Mouse (Mus musculus): ENCODE measurements around the gene Osgin1. TPM values are rescaled to one million over a fixed set of nuclear protein-coding genes. Genes with fewer than 3 reads are reported as not detected.

The Osgin1 gene
- polyA plus RNA-seq, 1 experiment from 2014 or later: 0.35 TPM

DNA sequence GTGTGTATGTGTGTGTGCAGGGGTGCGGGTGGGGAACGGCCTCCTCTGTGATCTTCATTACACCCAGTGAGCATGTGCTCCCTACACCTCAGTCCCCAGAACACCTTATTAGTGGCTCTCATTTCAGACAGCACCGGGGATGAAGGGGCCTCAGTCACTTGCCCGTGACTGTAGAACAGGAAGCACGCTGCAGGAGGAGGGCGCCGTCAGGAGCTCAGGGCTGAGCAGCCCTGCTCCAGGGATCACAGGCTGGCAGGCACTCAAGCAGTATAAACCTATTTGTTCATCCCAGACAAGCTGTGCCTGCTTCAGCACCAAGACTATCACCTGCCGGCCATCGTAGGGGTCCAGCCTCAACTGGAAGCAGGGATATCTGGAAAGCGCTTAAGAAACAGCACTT is 30.0 kb upstream of the Osgin1 start:
- Histone ChIP-seq H3K9ac (replicated peaks) (no peak overlapping the region), H3K9me3 (replicated peaks) (no peaks in the 10 kb centered on the region), H3K4me3 (replicated peaks) (no peak overlapping the region), H3K4me1 (0 out of 2 replicates have a peak, but pooled peaks cover 2% of the 10 kb centered on the region), H3K27ac (replicated peaks) (no peak overlapping the region), H3K36me3 (peaks cover 49% of the 10 kb centered on the region), H3K27me3 (replicated peaks) (no peaks in the 10 kb centered on the region), H3K4me2 (no peak overlapping the region)
- no peak for ATAC-seq (ENCODE audit: low FRiP score)
- WGBS: 85% methylated on average over 10 of the region's 10 CpGs

DNA sequence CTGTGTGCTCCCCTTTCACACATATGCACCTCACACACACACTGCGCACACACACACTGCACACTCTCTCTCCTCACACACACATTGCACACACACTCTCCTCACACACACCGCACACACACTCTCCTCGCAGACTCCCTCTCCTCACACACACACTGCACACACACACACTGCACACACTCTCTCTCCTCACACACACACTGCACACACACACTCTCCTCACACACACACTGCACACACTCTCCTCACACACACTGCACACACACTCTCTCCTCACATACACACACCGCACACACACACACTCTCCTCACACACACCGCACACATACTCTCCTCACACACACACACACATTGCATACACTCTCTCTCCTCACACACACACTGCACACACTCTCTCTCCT is 29.3 kb upstream of the Osgin1 start:
- 97% methylated on average over 5 of the region's 5 CpGs for WGBS
- Histone ChIP-seq H3K4me2 (no peak overlapping the region), H3K4me3 (replicated peaks) (no peak overlapping the region), H3K36me3 (peaks cover 57% of the 10 kb centered on the region), H3K27me3 (replicated peaks) (no peaks in the 10 kb centered on the region), H3K4me1 (no peaks in the 10 kb centered on the region), H3K27ac (replicated peaks) (no peak overlapping the region), H3K9ac (replicated peaks) (no peak overlapping the region), H3K9me3 (replicated peaks) (no peaks in the 10 kb centered on the region)
- ATAC-seq (ENCODE audit: low FRiP score): no peak

GRCm38 (mm10) chr8:119408311-119408710 is 25.6 kb upstream of the Osgin1 start:
- no peak for ATAC-seq (ENCODE audit: low FRiP score)
- peaks cover 65% of the 10 kb centered on the region for H3K36me3 ChIP-seq
- 78% methylated on average over 8 of the region's 8 CpGs for WGBS
- H3K4me2 ChIP-seq: no peak overlapping the region
- H3K4me1 ChIP-seq: peaks cover 4% of the 10 kb centered on the region
- H3K9me3 ChIP-seq (replicated peaks): no peaks in the 10 kb centered on the region
- no peak overlapping the region for H3K9ac ChIP-seq (replicated peaks)
- H3K27me3 ChIP-seq (replicated peaks): no peaks in the 10 kb centered on the region
- no peak overlapping the region for H3K27ac ChIP-seq (replicated peaks)
- no peak overlapping the region for H3K4me3 ChIP-seq (replicated peaks)

- Histone ChIP-seq H3K9me3 (replicated peaks) (no peaks in the 10 kb centered on the region), H3K36me3 (peaks cover 42% of the 10 kb centered on the region), H3K27me3 (replicated peaks) (0 out of 2 replicates have a peak, but pooled peaks cover 2% of the 10 kb centered on the region), H3K4me3 (replicated peaks) (no peak overlapping the region), H3K27ac (replicated peaks) (0 out of 2 replicates have a peak overlapping the region, but pooled peaks have one; percentile 1), H3K4me2 (no peak overlapping the region), H3K9ac (replicated peaks) (no peak overlapping the region), H3K4me1 (peaks cover 4% of the 10 kb centered on the region)
- 62% methylated on average over 10 of the region's 10 CpGs for WGBS
- ATAC-seq (ENCODE audit: low FRiP score): no peak
Measured at GRCm38 (mm10) chr8:119412037-119412734, 21.7 kb upstream of the Osgin1 start.

GRCm38 (mm10) chr8:119412735-119413498 is 21.0 kb upstream of the Osgin1 start:
- Histone ChIP-seq H3K27ac (replicated peaks) (no peak overlapping the region), H3K4me2 (peak overlapping the region; percentile 51), H3K4me3 (replicated peaks) (no peak overlapping the region), H3K27me3 (replicated peaks) (0 out of 2 replicates have a peak, but pooled peaks cover 2% of the 10 kb centered on the region), H3K9ac (replicated peaks) (0 out of 2 replicates have a peak overlapping the region, but pooled peaks have one; percentile 40), H3K9me3 (replicated peaks) (no peaks in the 10 kb centered on the region), H3K4me1 (peaks cover 4% of the 10 kb centered on the region), H3K36me3 (peaks cover 34% of the 10 kb centered on the region)
- ATAC-seq (ENCODE audit: low FRiP score): peak; percentile 74
- 11% methylated on average over 18 of the region's 18 CpGs for WGBS

- Histone ChIP-seq H3K9me3 (replicated peaks) (no peaks in the 10 kb centered on the region), H3K36me3 (peaks cover 28% of the 10 kb centered on the region), H3K4me3 (replicated peaks) (no peak overlapping the region), H3K27ac (replicated peaks) (no peak overlapping the region), H3K9ac (replicated peaks) (no peak overlapping the region), H3K4me2 (no peak overlapping the region), H3K27me3 (replicated peaks) (0 out of 2 replicates have a peak, but pooled peaks cover 2% of the 10 kb centered on the region), H3K4me1 (peaks cover 4% of the 10 kb centered on the region)
- WGBS: 82% methylated on average over 10 of the region's 10 CpGs
- ATAC-seq (ENCODE audit: low FRiP score): no peak
Measured at GRCm38 (mm10) chr8:119413605-119414004, 20.3 kb upstream of the Osgin1 start.

DNA sequence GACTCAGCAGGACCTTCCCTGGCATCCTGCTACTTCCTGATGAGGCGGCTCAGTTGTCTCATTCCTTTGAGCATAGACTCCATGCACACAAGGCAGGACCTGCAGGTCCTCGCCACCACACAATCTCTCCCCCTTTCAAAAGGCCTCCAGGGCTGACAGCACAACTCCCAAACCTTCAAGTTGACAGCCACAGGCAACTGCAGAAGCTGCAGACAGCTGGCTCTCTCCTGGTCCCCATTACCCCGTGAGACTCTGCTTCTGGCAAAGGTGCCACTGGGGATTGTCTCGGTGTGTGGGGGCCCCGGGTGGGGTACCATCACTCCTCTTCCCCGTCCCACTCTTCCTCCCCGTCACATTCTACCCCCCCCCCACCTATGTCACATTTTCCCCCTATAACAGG is 13.6 kb upstream of the Osgin1 start:
- Histone ChIP-seq H3K4me2 (no peak overlapping the region), H3K4me1 (peaks cover 12% of the 10 kb centered on the region; the same call in 1 of the 2 replicates), H3K9ac (replicated peaks) (no peak overlapping the region), H3K27ac (replicated peaks) (no peak overlapping the region), H3K9me3 (replicated peaks) (no peaks in the 10 kb centered on the region), H3K27me3 (replicated peaks) (0 out of 2 replicates have a peak, but pooled peaks cover 2% of the 10 kb centered on the region), H3K4me3 (replicated peaks) (no peak overlapping the region), H3K36me3 (no peaks in the 10 kb centered on the region)
- 70% methylated on average over 6 of the region's 7 CpGs for WGBS
- ATAC-seq (ENCODE audit: low FRiP score): no peak

- Histone ChIP-seq H3K9me3 (replicated peaks) (no peaks in the 10 kb centered on the region), H3K4me1 (peaks cover 12% of the 10 kb centered on the region; the same call in 1 of the 2 replicates), H3K4me3 (replicated peaks) (no peak overlapping the region), H3K36me3 (no peaks in the 10 kb centered on the region), H3K27ac (replicated peaks) (no peak overlapping the region), H3K9ac (replicated peaks) (no peak overlapping the region), H3K4me2 (no peak overlapping the region), H3K27me3 (replicated peaks) (no peaks in the 10 kb centered on the region)
- ATAC-seq (ENCODE audit: low FRiP score): no peak
- 50% methylated on average over 9 of the region's 9 CpGs for WGBS
Measured at GRCm38 (mm10) chr8:119421603-119422122, 12.3 kb upstream of the Osgin1 start.

- Histone ChIP-seq H3K9ac (replicated peaks) (no peak overlapping the region), H3K9me3 (replicated peaks) (no peaks in the 10 kb centered on the region), H3K36me3 (no peaks in the 10 kb centered on the region), H3K27me3 (replicated peaks) (no peaks in the 10 kb centered on the region), H3K4me1 (peaks cover 12% of the 10 kb centered on the region; the same call in 1 of the 2 replicates), H3K4me3 (replicated peaks) (no peak overlapping the region), H3K27ac (replicated peaks) (no peak overlapping the region), H3K4me2 (no peak overlapping the region)
- WGBS: 59% methylated on average over 9 of the region's 9 CpGs
- ATAC-seq (ENCODE audit: low FRiP score): no peak
Measured at GRCm38 (mm10) chr8:119422123-119422711, 11.7 kb upstream of the Osgin1 start.

DNA sequence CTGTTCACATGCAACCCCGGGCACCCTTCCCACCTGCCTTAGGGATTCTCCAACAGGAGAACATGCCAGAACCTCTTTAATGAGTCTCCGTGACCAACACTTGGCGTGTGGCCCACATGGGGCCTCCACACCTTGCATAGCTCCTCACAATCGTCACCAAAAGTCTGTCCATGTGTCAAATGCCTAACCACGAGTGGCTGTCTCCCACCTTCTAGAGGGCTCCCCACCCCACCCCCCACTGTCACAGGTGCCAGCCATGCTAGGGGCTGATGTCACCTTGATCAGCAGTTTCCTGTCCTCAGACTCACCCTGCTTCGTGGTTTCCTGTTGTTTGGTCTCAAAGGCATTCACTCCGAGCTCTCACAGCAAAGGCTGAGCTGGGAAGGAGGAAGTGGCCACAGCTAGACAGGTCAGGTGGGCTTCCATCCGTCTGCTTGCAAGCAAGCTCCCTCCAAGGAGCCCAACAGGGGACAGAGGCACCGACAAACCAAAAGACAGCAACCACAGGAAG is 10.2 kb upstream of the Osgin1 start:
- Histone ChIP-seq H3K9ac (replicated peaks) (no peak overlapping the region), H3K4me1 (peaks cover 12% of the 10 kb centered on the region; the same call in 1 of the 2 replicates), H3K27me3 (replicated peaks) (no peaks in the 10 kb centered on the region), H3K27ac (replicated peaks) (no peak overlapping the region), H3K4me2 (no peak overlapping the region), H3K36me3 (no peaks in the 10 kb centered on the region), H3K4me3 (replicated peaks) (no peak overlapping the region), H3K9me3 (replicated peaks) (no peaks in the 10 kb centered on the region)
- no peak for ATAC-seq (ENCODE audit: low FRiP score)
- WGBS: 74% methylated on average over 9 of the region's 9 CpGs

- H3K9ac ChIP-seq (replicated peaks): no peak overlapping the region
- H3K4me3 ChIP-seq (replicated peaks): no peak overlapping the region
- no peaks in the 10 kb centered on the region for H3K9me3 ChIP-seq (replicated peaks)
- peaks cover 12% of the 10 kb centered on the region; the same call in 1 of the 2 replicates for H3K4me1 ChIP-seq
- H3K27me3 ChIP-seq (replicated peaks): no peaks in the 10 kb centered on the region
- 80% methylated on average over 10 of the region's 10 CpGs for WGBS
- H3K27ac ChIP-seq (replicated peaks): 0 out of 2 replicates have a peak overlapping the region, but pooled peaks have one; percentile 41
- no peak for ATAC-seq (ENCODE audit: low FRiP score)
- no peaks in the 10 kb centered on the region for H3K36me3 ChIP-seq
- no peak overlapping the region for H3K4me2 ChIP-seq
Measured at GRCm38 (mm10) chr8:119424199-119424733, 9.7 kb upstream of the Osgin1 start.
